Mouse (Mus musculus) liver, postnatal 0 days (tissue): ENCODE results near the gene Arhgap44.

Experiments
- CTCF ChIP-seq: sonication (generic); IDR thresholded peaks from 2 replicates; pipeline ENCODE4 v1.5.1; 2016; ENCODE audit warnings: antibody characterized with exemption, low read depth
- EP300 ChIP-seq: IDR thresholded peaks from 2 replicates; pipeline ENCODE4 v1.6.1; 2016; ENCODE audit warnings: antibody characterized with exemption, low read depth, mild to moderate bottlenecking

DNA sequence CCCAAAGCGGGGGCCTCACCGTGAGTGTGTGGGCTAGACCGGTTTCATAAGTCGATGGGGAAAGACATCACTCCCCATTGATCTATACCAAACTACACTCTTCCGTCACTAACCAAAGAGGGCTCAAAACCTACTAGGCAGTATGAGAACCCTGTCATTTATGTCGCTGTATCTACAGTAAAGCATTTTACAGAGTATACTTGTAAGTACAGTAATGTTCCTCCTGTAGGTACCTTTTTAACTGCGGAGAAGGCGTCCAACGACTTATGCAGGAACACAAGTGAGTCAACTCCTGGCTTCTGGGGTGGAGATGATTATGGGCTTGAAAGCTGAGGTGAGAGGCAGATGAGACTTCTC is 183.3 kb downstream of the Arhgap44 start:
- TF ChIP-seq CTCF (no peak), EP300 (no peak)
